Mouse (Mus musculus) ES-Bruce4 (cell line): ENCODE measurements around the gene Prokr2.

Experiments used
- CTCF ChIP-seq: IDR thresholded peaks from one replicate; pipeline ENCODE4 v1.8.1; 2011; ENCODE audit warnings: low read depth, low read length
- POLR2A ChIP-seq: IDR thresholded peaks from one replicate; pipeline ENCODE4 v1.8.1; 2011; ENCODE audit warnings: low read length; ENCODE audit not compliant: insufficient read depth

- TF ChIP-seq POLR2A, result no peak
- no peak for TF ChIP-seq CTCF
Observed at GRCm38 (mm10) chr2:132312616-132313015, 72.6 kb downstream of the Prokr2 start.
